Mouse (Mus musculus): ENCODE results near the gene Olfr628.

DNA sequence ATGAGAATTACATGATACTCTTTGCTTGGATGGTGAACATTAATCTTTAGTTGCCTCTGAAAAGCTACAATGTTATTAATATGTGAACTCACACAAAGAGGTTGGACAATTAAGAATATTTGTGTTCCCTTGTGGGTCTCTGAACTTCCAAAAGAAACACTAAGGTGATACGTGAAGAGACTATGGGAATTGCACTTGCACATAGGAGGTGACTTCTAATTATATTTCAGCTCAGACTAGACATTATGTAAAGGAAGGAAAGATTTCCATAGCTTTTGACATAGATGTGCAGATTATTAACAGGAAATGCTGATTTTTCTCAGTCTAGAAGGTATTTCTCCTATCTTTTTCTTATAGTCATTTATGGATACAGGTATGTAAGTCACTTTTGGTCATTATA, at the start of gene Olfr628:
- TF ChIP-seq CTCF (IDR thresholded peaks at IDR 0.05; ENCODE audit: control insufficient read depth, insufficient read depth, insufficient read length) (no peak), MAX (IDR thresholded peaks at IDR 0.05) (no peak), USF1 (IDR thresholded peaks at IDR 0.05; ENCODE audit: low read depth) (no peak), MYOG (IDR thresholded peaks at IDR 0.05; ENCODE audit: control insufficient read depth, extremely low read depth, insufficient read length) (no peak)
